Mouse (Mus musculus) monocyte, adult 2 months (primary cell): ENCODE measurements around the gene Zbed4.
"Not testable (repeated sequence)": the region's sequence is repeated elsewhere in the genome, so short reads cannot be mapped to it uniquely, and the experiment has no call there.

Experiments used
- DNase-seq, 2 experiments: peaks; one replicate each; pipeline ENCODE4 v3.0.0; 2022; ENCODE audit warnings: low spot score in 2 of 2, low read depth in 1 of 2

Gene Zbed4

GRCm38 (mm10) chr15:88736166-88736565, 15.3 kb upstream of the Zbed4 start:
- no peak for DNase-seq

DNA sequence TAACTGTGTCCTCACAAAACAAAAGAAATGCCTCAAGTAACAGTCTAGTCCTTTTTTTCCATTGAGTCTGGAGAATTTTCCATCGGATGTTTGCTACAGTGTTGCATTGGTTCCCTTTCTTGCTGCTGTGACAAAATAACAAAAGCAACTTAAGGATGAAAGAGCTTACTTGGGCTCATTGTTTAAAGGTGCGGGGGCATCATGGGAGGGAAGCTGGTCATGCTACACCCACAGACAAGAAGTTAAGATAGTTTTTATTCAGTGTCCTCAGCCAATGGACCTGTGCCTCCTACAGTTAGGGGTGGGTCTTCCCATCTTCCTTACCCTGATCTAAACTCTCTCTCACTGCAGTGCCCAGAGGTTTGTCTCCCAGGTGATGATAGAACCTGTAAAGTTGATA, 13.0 kb upstream of the Zbed4 start:
- DNase-seq, result no peak

GRCm38 (mm10) chr15:88741366-88741765, 10.1 kb upstream of the Zbed4 start:
- DNase-seq, result no peak

DNA sequence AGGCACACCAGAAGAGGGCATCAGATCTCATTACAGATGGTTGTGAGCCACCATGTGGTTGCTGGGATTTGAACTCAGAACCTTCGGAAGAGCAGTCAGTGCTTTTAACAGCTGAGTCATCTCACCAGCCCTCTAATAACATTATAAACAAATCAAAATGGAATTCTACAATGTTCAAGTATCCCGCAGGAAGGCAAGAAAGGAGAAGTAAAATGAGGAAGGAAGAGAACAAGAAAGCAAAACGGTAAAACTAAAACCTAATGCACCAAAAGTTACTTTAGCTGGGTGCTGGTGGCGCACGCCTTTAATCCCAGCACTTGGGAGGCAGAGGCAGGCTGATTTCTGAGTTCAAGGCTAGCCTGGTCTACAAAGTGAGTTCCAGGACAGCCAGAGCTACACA, 8.1 kb upstream of the Zbed4 start:
- DNase-seq, result not testable (repeated sequence)

- DNase-seq, result no peak
Observed at GRCm38 (mm10) chr15:88745347-88745746, 6.1 kb upstream of the Zbed4 start.

- DNase-seq, result no peak
Observed at GRCm38 (mm10) chr15:88745926-88746325, 5.5 kb upstream of the Zbed4 start.

GRCm38 (mm10) chr15:88749617-88750016, 1.8 kb upstream of the Zbed4 start:
- DNase-seq, result not testable (repeated sequence)

DNA sequence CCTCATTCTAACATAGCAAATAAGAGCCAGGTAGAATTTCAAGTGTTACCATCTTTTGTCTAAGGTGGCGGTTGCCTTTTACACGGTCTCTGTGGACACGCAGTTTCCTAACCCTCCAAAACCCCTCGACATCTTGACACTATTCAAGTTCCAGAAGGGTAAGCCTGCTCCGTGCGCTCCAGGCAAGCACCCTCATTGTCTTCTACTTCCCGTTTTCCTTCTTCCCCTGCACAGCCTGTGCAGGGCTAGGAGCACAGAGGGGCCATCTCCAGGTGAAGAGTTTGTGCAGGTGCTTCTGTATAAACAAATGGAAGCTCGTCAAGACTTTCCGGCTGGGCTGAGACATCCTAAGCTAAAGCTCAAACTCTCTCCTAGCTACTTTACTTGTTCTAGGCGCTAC, 1.4 kb upstream of the Zbed4 start:
- DNase-seq, result no peak

DNA sequence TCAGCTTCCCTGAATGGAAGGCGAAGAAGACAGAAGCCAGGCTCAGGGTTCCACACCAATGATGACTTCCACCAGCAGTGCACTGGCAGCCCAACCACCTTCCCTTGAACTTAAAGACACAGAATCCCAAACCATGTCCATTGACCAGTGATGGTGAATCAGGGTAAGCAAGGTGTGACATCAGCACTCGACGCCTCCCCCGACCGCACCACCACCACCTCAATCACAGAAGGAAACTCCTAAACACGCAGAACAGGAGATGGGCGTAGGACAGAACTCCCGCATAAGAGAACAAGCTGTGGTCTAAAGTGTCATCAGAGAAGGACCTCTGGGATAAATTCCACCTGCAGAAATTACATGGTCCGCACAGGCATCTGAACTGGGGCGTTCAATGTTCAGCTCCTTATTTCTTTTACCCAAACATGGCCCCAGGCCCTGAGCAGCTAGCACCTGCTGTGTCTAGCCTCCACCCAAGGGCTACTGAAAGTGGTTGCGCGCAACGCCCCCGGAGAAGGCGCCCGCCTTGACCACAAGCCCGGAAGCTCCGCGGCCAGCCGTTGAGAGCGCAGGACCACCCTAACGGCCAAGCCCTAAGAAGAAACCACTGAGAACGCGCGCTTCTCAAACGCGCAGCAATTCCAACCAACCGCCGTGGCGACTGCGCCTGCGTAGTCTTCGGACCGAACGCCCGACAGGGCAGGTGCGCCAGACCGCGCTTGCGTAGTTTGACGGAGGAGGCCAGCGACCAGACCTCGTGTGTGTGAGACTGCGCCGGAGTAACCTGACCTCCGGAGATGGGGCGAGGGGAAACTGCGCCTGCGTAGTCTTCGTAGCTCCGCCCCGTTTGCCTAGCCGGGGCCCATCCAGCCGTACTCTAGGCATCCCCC, 540 bp upstream of the Zbed4 start:
- peak; percentile 93 to 97 for DNase-seq

- DNase-seq, result no peak
Observed at GRCm38 (mm10) chr15:88752403-88752733, 908 bp downstream of the Zbed4 start.

DNA sequence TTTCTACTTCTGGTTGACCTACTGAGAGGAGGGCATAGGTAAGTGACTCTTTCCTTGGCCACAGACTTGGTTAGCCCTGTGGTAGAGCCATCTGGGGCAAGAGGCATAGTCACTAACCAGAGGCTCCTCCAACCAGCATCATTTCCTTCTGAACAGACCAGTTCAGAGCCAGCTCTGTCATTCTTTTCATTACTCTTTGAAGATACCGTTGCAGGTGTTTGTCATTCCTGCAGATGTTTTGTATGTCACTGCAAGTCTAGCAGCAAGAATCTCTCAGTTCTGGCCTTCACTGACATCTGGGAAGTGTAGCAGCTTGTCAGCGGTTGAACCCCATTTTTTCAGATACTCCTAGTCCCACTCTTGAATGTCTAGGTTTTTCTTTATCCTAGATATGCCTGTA, 3.4 kb downstream of the Zbed4 start:
- DNase-seq, result no peak

GRCm38 (mm10) chr15:88755761-88756160, 4.3 kb downstream of the Zbed4 start:
- DNase-seq, result no peak

- DNase-seq, result no peak
Observed at GRCm38 (mm10) chr15:88758061-88758460, 6.6 kb downstream of the Zbed4 start.

GRCm38 (mm10) chr15:88761551-88761950, 10.1 kb downstream of the Zbed4 start:
- DNase-seq, result no peak

DNA sequence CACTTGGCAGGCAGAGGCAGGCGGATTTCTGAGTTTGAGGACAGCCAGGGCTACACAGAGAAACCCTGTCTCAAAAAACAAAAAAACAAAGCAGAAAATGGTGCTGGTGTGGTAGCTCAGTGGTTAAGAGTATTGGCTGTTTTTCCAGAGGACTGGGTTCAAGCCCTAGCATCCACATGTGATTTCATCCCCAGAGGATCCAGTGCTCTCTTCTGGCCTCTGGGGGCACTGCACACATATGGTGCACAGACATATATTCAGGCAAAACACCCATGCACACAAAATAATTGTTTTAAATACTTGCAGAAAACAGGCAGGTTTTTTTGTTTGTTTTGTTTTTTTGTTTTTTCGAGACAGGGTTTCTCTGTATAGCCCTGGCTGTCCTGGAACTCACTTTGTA, 14.7 kb downstream of the Zbed4 start:
- DNase-seq, result not testable (repeated sequence)

- no peak for DNase-seq
Observed at GRCm38 (mm10) chr15:88768537-88768936, 17.1 kb downstream of the Zbed4 start.

DNA sequence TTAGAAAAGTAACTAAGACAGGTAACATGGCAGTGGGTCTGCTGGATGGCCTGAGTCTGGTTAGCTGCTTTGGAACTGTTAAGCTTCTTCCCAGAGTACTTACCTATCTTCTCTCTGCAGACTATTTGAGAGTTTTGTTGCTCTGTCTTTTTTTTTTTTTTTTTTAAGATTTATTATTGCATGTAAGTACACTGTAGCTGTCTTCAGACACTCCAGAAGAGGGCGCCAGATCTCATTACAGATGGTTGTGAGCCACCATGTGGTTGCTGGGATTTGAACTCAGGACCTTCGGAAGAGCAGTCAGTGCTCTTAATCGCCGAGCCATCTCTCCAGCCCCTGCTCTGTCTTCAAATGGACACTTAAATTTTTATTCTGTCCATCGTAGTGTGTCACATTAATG, 23.2 kb downstream of the Zbed4 start:
- DNase-seq, result not testable (repeated sequence)

GRCm38 (mm10) chr15:88792140-88792850, 40.8 kb downstream of the Zbed4 start:
- DNase-seq, result no peak

DNA sequence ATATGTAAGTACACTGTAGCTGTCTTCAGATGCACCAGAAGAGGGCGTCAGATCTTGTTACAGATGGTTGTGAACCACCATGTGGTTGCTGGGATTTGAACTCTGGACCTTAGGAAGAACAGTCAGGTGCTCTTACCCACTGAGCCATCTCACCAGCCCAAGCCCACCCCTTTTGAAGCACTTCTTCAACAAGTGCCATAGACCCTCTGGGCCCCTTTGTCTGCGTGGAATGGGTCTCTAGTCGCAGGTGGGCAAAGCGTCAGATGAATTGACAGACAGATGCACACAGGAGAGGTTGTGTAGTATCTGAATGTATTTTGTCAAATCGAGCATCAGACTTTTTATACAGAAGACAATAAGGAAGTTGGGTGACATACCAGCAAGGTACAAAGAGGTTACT, 43.3 kb downstream of the Zbed4 start:
- not testable (repeated sequence) for DNase-seq

DNA sequence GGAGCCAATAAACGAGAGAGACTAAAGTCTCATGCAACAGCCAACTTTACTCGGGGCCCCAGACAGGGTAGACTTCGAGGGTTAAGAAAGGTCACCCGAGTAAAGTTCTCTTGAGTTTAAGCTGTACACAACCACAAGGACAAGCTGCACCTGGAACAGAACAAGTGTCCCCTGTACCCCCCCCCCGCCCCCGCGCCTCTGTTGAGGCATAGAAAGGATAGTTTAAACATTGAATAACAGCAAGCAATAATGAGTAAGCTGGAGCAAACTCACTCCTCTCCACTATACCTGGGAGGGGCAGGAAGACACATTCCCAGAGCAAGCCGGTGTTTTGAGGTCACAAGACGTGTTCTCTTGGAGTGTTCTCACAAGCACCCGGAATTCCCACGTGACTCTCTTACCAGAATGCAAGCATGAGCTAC, 48.5 kb downstream of the Zbed4 start:
- no peak for DNase-seq

- no peak for DNase-seq
Observed at GRCm38 (mm10) chr15:88800921-88801354, 49.5 kb downstream of the Zbed4 start.

GRCm38 (mm10) chr15:88801903-88802302, 50.4 kb downstream of the Zbed4 start:
- DNase-seq, result no peak
